Mouse (Mus musculus) G1E (cell line): ENCODE measurements at regions not wholly inside any gene's neighbourhood (a gene's known extent, or its start where the extent isn't known, plus 50 kb on each side); places are given as distances from the start of the nearest gene placed in this dataset.

ENCODE experiments used
- ATAC-seq: 2 replicates; pipeline ENCODE4 v1.8.0; 2016; ENCODE audit warnings: mild to moderate bottlenecking; ENCODE audit not compliant: insufficient number of reproducible peaks, poor library complexity, low FRiP score, severe bottlenecking; ENCODE audit errors: extremely low read depth
- DNase-seq: peaks from one replicate; pipeline ENCODE4 v3.0.0; 2012; ENCODE audit warnings: low spot score
- H3K27me3 ChIP-seq: 2 replicates; pipeline ENCODE4 v1.6.1; 2012; ENCODE audit warnings: mild to moderate bottlenecking, low read length, inconsistent platforms; ENCODE audit not compliant: insufficient read depth
- H3K36me3 ChIP-seq: replicated peaks from 2 replicates; pipeline ENCODE3; 2012; ENCODE audit warnings: mild to moderate bottlenecking, inconsistent platforms
- H3K4me1 ChIP-seq: 2 replicates; pipeline ENCODE4 v1.6.1; 2012; ENCODE audit warnings: low read depth, low read length, inconsistent platforms, mixed read lengths; ENCODE audit not compliant: insufficient read depth
- H3K4me3 ChIP-seq: 2 replicates; pipeline ENCODE4 v1.5.1; 2012; ENCODE audit warnings: low read depth, mild to moderate bottlenecking, inconsistent platforms, low read length, moderate library complexity, mixed read lengths
- H3K9me3 ChIP-seq: replicated peaks from 2 replicates; pipeline ENCODE4 v1.6.1; 2012; ENCODE audit warnings: inconsistent platforms
- CTCF ChIP-seq: IDR thresholded peaks from 2 replicates; pipeline ENCODE4 v1.5.1; 2012; ENCODE audit warnings: low read depth, low read length, inconsistent platforms, mixed read lengths
- GATA1 ChIP-seq: IDR thresholded peaks from 2 replicates; pipeline ENCODE4 v1.6.1; 2012; ENCODE audit warnings: borderline replicate concordance, low read length, inconsistent platforms, mixed read lengths
- GATA2 ChIP-seq: IDR thresholded peaks from 2 replicates; pipeline ENCODE4 v1.6.1; 2012; ENCODE audit warnings: low read depth, low read length, inconsistent platforms, borderline replicate concordance
- POLR2AphosphoS5 ChIP-seq: IDR thresholded peaks from 2 replicates; pipeline ENCODE4 v1.6.1; 2012; ENCODE audit warnings: low read depth, low read length, inconsistent platforms; ENCODE audit not compliant: insufficient replicate concordance
- TAL1 ChIP-seq: conservative IDR thresholded peaks from 2 replicates; pipeline ENCODE4 v1.6.1; 2012; ENCODE audit warnings: low read depth, low read length, inconsistent platforms, mixed read lengths

GRCm38 (mm10) chr13:16739563-16739962 lies 727.9 kb downstream of the Inhba start:
- H3K9me3 ChIP-seq: no peaks in the 10 kb centered on the region
- no peak overlapping the region for H3K4me3 ChIP-seq
- no peak for DNase-seq
- no peaks in the 10 kb centered on the region for H3K4me1 ChIP-seq
- H3K27me3 ChIP-seq: no peaks in the 10 kb centered on the region
- no peak for ATAC-seq
- H3K36me3 ChIP-seq: no peaks in the 10 kb centered on the region
- no peak for TF ChIP-seq TAL1
- TF ChIP-seq CTCF: no peak
- no peak for TF ChIP-seq GATA2
- no peak for TF ChIP-seq POLR2AphosphoS5
- TF ChIP-seq GATA1: no peak

GRCm38 (mm10) chr13:16744237-16744636 lies 732.6 kb downstream of the Inhba start:
- no peak for DNase-seq
- no peaks in the 10 kb centered on the region for H3K27me3 ChIP-seq
- no peaks in the 10 kb centered on the region for H3K9me3 ChIP-seq
- no peaks in the 10 kb centered on the region for H3K4me1 ChIP-seq
- H3K36me3 ChIP-seq: no peaks in the 10 kb centered on the region
- ATAC-seq: no peak
- no peak overlapping the region for H3K4me3 ChIP-seq
- TF ChIP-seq TAL1 (no peak), GATA1 (no peak), POLR2AphosphoS5 (no peak), CTCF (no peak), GATA2 (no peak)

GRCm38 (mm10) chr13:16745644-16746043 lies 734.0 kb downstream of the Inhba start:
- TF ChIP-seq GATA2 (no peak), CTCF (no peak), POLR2AphosphoS5 (no peak), TAL1 (no peak), GATA1 (no peak)
- ATAC-seq (no peak), DNase-seq (no peak)
- no peak overlapping the region for H3K4me3 ChIP-seq
- no peaks in the 10 kb centered on the region for H3K9me3 ChIP-seq
- H3K4me1 ChIP-seq: no peaks in the 10 kb centered on the region
- no peaks in the 10 kb centered on the region for H3K27me3 ChIP-seq
- no peaks in the 10 kb centered on the region for H3K36me3 ChIP-seq

- DNase-seq (no peak), ATAC-seq (no peak)
- TF ChIP-seq POLR2AphosphoS5: no peak
- no peak for TF ChIP-seq GATA2
- no peak for TF ChIP-seq GATA1
- TF ChIP-seq CTCF: no peak
- TF ChIP-seq TAL1: no peak
These were observed 734.8 kb downstream of the Inhba start for GRCm38 (mm10) chr13:16746451-16746850.

GRCm38 (mm10) chr13:16756264-16756663 lies 744.6 kb downstream of the Inhba start:
- TF ChIP-seq POLR2AphosphoS5: no peak
- no peak for TF ChIP-seq GATA1
- TF ChIP-seq CTCF: no peak
- TF ChIP-seq TAL1: no peak
- no peak for TF ChIP-seq GATA2
- DNase-seq (no peak), ATAC-seq (no peak)
- Histone ChIP-seq H3K36me3 (no peaks in the 10 kb centered on the region), H3K27me3 (no peaks in the 10 kb centered on the region), H3K4me3 (no peak overlapping the region), H3K4me1 (no peaks in the 10 kb centered on the region), H3K9me3 (no peaks in the 10 kb centered on the region)

More at GRCm38 (mm10) chr13:16746451-16746850, 734.8 kb downstream of the Inhba start:
- Histone ChIP-seq H3K4me3 (no peak overlapping the region), H3K27me3 (no peaks in the 10 kb centered on the region), H3K36me3 (no peaks in the 10 kb centered on the region), H3K4me1 (no peaks in the 10 kb centered on the region), H3K9me3 (no peaks in the 10 kb centered on the region)

- no peaks in the 10 kb centered on the region for H3K9me3 ChIP-seq
- ATAC-seq (no peak), DNase-seq (no peak)
- no peak overlapping the region for H3K4me3 ChIP-seq
- no peaks in the 10 kb centered on the region for H3K4me1 ChIP-seq
- H3K27me3 ChIP-seq: no peaks in the 10 kb centered on the region
- no peak for TF ChIP-seq TAL1
- no peak for TF ChIP-seq POLR2AphosphoS5
- no peak for TF ChIP-seq GATA1
- TF ChIP-seq CTCF: no peak
- H3K36me3 ChIP-seq: no peaks in the 10 kb centered on the region
These were observed 748.4 kb downstream of the Inhba start for GRCm38 (mm10) chr13:16760045-16760444.

- no peak overlapping the region for H3K4me3 ChIP-seq
- H3K27me3 ChIP-seq: no peaks in the 10 kb centered on the region
- TF ChIP-seq GATA1: no peak
- TF ChIP-seq GATA2: no peak
- no peak for TF ChIP-seq POLR2AphosphoS5
- no peak; the same call in 1 of the 2 replicates for TF ChIP-seq TAL1
- TF ChIP-seq CTCF: no peak
- no peaks in the 10 kb centered on the region for H3K36me3 ChIP-seq
- H3K4me1 ChIP-seq: no peaks in the 10 kb centered on the region
- no peaks in the 10 kb centered on the region for H3K9me3 ChIP-seq
- no peak for ATAC-seq
- no peak for DNase-seq
These were observed 749.8 kb downstream of the Inhba start for GRCm38 (mm10) chr13:16761415-16761814.
